Mouse (Mus musculus): Measurements from ENCODE around the gene Asb8.

DNA sequence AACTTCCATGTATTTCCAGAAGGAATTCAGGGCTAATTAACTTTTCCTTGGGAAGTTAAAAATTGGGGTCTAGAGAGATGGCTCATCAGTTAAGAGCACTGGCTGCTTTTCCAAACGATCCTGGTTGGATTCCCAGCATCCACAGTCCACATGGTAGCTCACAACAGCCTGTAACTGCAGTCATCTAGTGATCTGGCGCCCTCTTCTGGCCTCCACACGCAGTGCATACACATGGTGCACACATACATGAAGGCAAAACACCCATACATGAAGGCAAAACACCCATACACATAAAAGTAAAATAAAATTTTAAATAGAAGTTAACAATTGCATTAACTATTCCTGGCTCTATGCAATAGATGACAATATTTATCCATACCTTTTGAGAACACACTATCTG, 68.5 kb downstream of the Asb8 start:
- TF ChIP-seq CTCF (IDR thresholded peaks at IDR 0.05; ENCODE audit: borderline replicate concordance, control insufficient read depth, extremely low read depth, insufficient read depth, low read length, poor library complexity) = no peak
- TF ChIP-seq POLR2A (IDR thresholded peaks at IDR 0.05; ENCODE audit: control insufficient read depth, extremely low read depth, insufficient read depth, low read length, poor library complexity) = no peak
